Mouse (Mus musculus): ENCODE measurements around the gene Gbx2.

Gbx2 gene

GRCm38 (mm10) chr1:89931120-89931519, at the start of gene Gbx2:
TSS of gene Gbx2 (minus strand) at chr1:89931179.
- DNase-seq (ENCODE audit: low spot score) = no peak

GRCm38 (mm10) chr1:89977261-89977660, 46.3 kb upstream of the Gbx2 start:
- no peak for DNase-seq (ENCODE audit: low spot score)

- no peak for DNase-seq (ENCODE audit: low spot score)
These were observed 45.4 kb upstream of the Gbx2 start for GRCm38 (mm10) chr1:89976411-89976810.

GRCm38 (mm10) chr1:89974541-89974940, 43.6 kb upstream of the Gbx2 start:
- no peak for DNase-seq (ENCODE audit: low spot score)

GRCm38 (mm10) chr1:89971848-89972247, 40.9 kb upstream of the Gbx2 start:
- no peak for DNase-seq (ENCODE audit: low spot score)

- no peak for DNase-seq (ENCODE audit: low spot score)
These were observed 38.7 kb upstream of the Gbx2 start for GRCm38 (mm10) chr1:89969714-89970110.

GRCm38 (mm10) chr1:89969072-89969713, 38.2 kb upstream of the Gbx2 start:
- DNase-seq (ENCODE audit: low spot score) = no peak

GRCm38 (mm10) chr1:89968111-89968851, 37.3 kb upstream of the Gbx2 start:
- DNase-seq (ENCODE audit: low spot score) = no peak

GRCm38 (mm10) chr1:89967585-89967984, 36.6 kb upstream of the Gbx2 start:
- DNase-seq (ENCODE audit: low spot score) = no peak

GRCm38 (mm10) chr1:89964426-89964825, 33.4 kb upstream of the Gbx2 start:
- no peak for DNase-seq (ENCODE audit: low spot score)

- no peak for DNase-seq (ENCODE audit: low spot score)
These were observed 32.3 kb upstream of the Gbx2 start for GRCm38 (mm10) chr1:89963296-89963695.

- no peak for DNase-seq (ENCODE audit: low spot score)
These were observed 31.1 kb upstream of the Gbx2 start for GRCm38 (mm10) chr1:89962092-89962491.

- no peak for DNase-seq (ENCODE audit: low spot score)
These were observed 28.4 kb upstream of the Gbx2 start for GRCm38 (mm10) chr1:89959393-89959792.

GRCm38 (mm10) chr1:89943202-89943601, 12.2 kb upstream of the Gbx2 start:
- DNase-seq (ENCODE audit: low spot score) = peak; percentile 78

- no peak for DNase-seq (ENCODE audit: low spot score)
These were observed 11.5 kb upstream of the Gbx2 start for GRCm38 (mm10) chr1:89942395-89942976.

GRCm38 (mm10) chr1:89941701-89942381, 10.9 kb upstream of the Gbx2 start:
- DNase-seq (ENCODE audit: low spot score) = no peak

GRCm38 (mm10) chr1:89940961-89941524, 10.1 kb upstream of the Gbx2 start:
- DNase-seq (ENCODE audit: low spot score) = no peak

GRCm38 (mm10) chr1:89939981-89940726, 9.2 kb upstream of the Gbx2 start:
- peak; percentile 76 for DNase-seq (ENCODE audit: low spot score)

GRCm38 (mm10) chr1:89939596-89939960, 8.6 kb upstream of the Gbx2 start:
- no peak for DNase-seq (ENCODE audit: low spot score)

- no peak for DNase-seq (ENCODE audit: low spot score)
These were observed 8.1 kb upstream of the Gbx2 start for GRCm38 (mm10) chr1:89938884-89939595.

All from ovary, postnatal 14 days (tissue).